Mouse (Mus musculus) embryonic facial prominence, embryonic 14.5 days (tissue): ENCODE data around the gene Mdfic. TPM values are rescaled to one million over a fixed set of nuclear protein-coding genes. Genes with fewer than 3 reads are reported as not detected.
A peak's percentile ranks its signal among the peaks of the same experiment; 100 is the strongest.

Experiments
- ATAC-seq: fragments of 200-750 bp; cut with Nextera tagmentation; 2 replicates; pipeline ENCODE4 v1.8.0; 2017; ENCODE audit warnings: low read depth, moderate number of reproducible peaks, moderate TSS enrichment
- DNase-seq: peaks from one replicate; pipeline ENCODE4 v3.0.0-alpha.2; 2015; ENCODE audit warnings: low spot score
- H3K27ac ChIP-seq: fragments of 300-500 bp; sonication (generic); replicated peaks from 2 replicates; pipeline ENCODE4 v1.5.1; 2014; ENCODE audit warnings: low read depth, mild to moderate bottlenecking, low read length, moderate library complexity
- H3K27me3 ChIP-seq: fragments of 300-500 bp; sonication (generic); replicated peaks from 2 replicates; pipeline ENCODE4 v1.6.1; 2014; ENCODE audit warnings: low read length; ENCODE audit not compliant: control insufficient read depth, insufficient read depth
- H3K36me3 ChIP-seq: fragments of 300-500 bp; sonication (generic); 2 replicates; pipeline ENCODE4 v1.6.1; 2014; ENCODE audit warnings: low read length, mixed read lengths; ENCODE audit not compliant: control insufficient read depth, insufficient read depth
- H3K4me1 ChIP-seq: fragments of 300-500 bp; sonication (generic); 2 replicates; pipeline ENCODE4 v1.6.1; 2014; ENCODE audit warnings: antibody characterized with exemption, low read length; ENCODE audit not compliant: control insufficient read depth, insufficient read depth
- H3K4me2 ChIP-seq: fragments of 300-500 bp; sonication (generic); 2 replicates; pipeline ENCODE4 v1.6.1; 2014; ENCODE audit warnings: low read depth, mild to moderate bottlenecking, low read length, moderate library complexity, mixed read lengths
- H3K4me3 ChIP-seq: fragments of 300-500 bp; sonication (generic); 2 replicates; pipeline ENCODE4 v1.5.1; 2014; ENCODE audit warnings: low read depth, mild to moderate bottlenecking, low read length
- H3K9ac ChIP-seq: fragments of 300-500 bp; sonication (generic); 2 replicates; pipeline ENCODE4 v1.6.1; 2014; ENCODE audit warnings: low read depth, mild to moderate bottlenecking, low read length, moderate library complexity, mixed read lengths
- H3K9me3 ChIP-seq: fragments of 300-500 bp; sonication (generic); 2 replicates; pipeline ENCODE4 v1.6.1; 2016; ENCODE audit warnings: low read length; ENCODE audit not compliant: control insufficient read depth
- WGBS: fragments of 180-500 bp; shearing (Covaris S2); extraction: QIAGEN DNeasy Blood & Tissue Kit; methylation state at CpG from one replicate; pipeline ENCODE4 v1.1.7; 2014; 5-methylcytosine and 5-hydroxymethylcytosine counted together
- polyA plus RNA-seq: library from polyadenylated mRNA; unstranded; fragments of >200 nt; fragmentation: Nextera tagmentation; extraction: Ambion mirVana; gene quantifications from 2 replicates; pipeline ENCODE4 v1.2.1, GENCODE M21; 2014

Gene Mdfic
- polyA plus RNA-seq, 1 experiment from 2014 or later: 11.1 TPM

DNA sequence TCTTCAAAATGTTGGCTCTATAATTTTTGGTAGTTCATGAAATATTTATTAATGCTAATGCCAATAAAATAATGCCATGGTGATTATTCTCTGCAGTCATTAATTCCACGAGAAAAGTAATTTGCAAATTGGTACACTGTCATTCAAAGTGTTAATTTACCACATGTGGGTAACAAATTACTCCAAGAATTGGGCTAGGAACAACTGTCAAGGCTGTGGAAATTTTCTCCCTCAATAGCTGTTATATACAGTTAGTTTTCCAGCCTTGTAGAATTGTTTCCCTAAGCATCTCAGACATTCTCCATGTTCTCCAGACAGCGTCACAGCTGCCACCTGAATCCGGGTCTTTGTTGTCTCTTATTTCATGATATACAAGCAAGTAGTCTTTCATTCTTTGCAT is 117.2 kb downstream of the Mdfic start:
- no peak for DNase-seq

GRCm38 (mm10) chr6:15839831-15840230 is 119.4 kb downstream of the Mdfic start:
- H3K9me3 ChIP-seq: 0 out of 2 replicates have a peak, but pooled peaks cover 6% of the 10 kb centered on the region
- WGBS: 53% methylated on average over 3 of the region's 3 CpGs
- H3K36me3 ChIP-seq: no peaks in the 10 kb centered on the region
- no peaks in the 10 kb centered on the region for H3K4me1 ChIP-seq
- no peak overlapping the region for H3K27ac ChIP-seq
- DNase-seq (peak; percentile 16), ATAC-seq (no peak)
- no peak overlapping the region for H3K4me3 ChIP-seq
- H3K27me3 ChIP-seq: no peaks in the 10 kb centered on the region
- H3K4me2 ChIP-seq: no peak overlapping the region
- H3K9ac ChIP-seq: no peak overlapping the region

More for the DNA sequence above, 117.2 kb downstream of the Mdfic start:
- Histone ChIP-seq H3K9me3 (0 out of 2 replicates have a peak, but pooled peaks cover 6% of the 10 kb centered on the region), H3K27me3 (no peaks in the 10 kb centered on the region), H3K36me3 (no peaks in the 10 kb centered on the region), H3K27ac (no peak overlapping the region), H3K4me1 (no peaks in the 10 kb centered on the region), H3K4me3 (no peak overlapping the region), H3K4me2 (no peak overlapping the region), H3K9ac (no peak overlapping the region)
- no peak for ATAC-seq
- WGBS: 78% methylated on average over 3 of the region's 3 CpGs

- Histone ChIP-seq H3K4me3 (no peak overlapping the region), H3K27ac (no peak overlapping the region), H3K27me3 (no peaks in the 10 kb centered on the region), H3K4me2 (no peak overlapping the region), H3K9me3 (0 out of 2 replicates have a peak, but pooled peaks cover 6% of the 10 kb centered on the region), H3K9ac (no peak overlapping the region), H3K36me3 (no peaks in the 10 kb centered on the region), H3K4me1 (no peaks in the 10 kb centered on the region)
- 78% methylated on average over 2 of the region's 2 CpGs for WGBS
- ATAC-seq (no peak), DNase-seq (no peak)
These were observed 120.0 kb downstream of the Mdfic start for GRCm38 (mm10) chr6:15840429-15840828.

GRCm38 (mm10) chr6:15841476-15842209 is 121.2 kb downstream of the Mdfic start:
- ATAC-seq: no peak
- no peak overlapping the region for H3K4me2 ChIP-seq
- H3K4me1 ChIP-seq: no peaks in the 10 kb centered on the region
- no peak for DNase-seq
- H3K27ac ChIP-seq: no peak overlapping the region
- no peaks in the 10 kb centered on the region for H3K27me3 ChIP-seq
- H3K36me3 ChIP-seq: no peaks in the 10 kb centered on the region
- 0 out of 2 replicates have a peak, but pooled peaks cover 6% of the 10 kb centered on the region for H3K9me3 ChIP-seq
- no peak overlapping the region for H3K4me3 ChIP-seq
- no peak overlapping the region for H3K9ac ChIP-seq
- WGBS: 83% methylated on average over 5 of the region's 5 CpGs

DNA sequence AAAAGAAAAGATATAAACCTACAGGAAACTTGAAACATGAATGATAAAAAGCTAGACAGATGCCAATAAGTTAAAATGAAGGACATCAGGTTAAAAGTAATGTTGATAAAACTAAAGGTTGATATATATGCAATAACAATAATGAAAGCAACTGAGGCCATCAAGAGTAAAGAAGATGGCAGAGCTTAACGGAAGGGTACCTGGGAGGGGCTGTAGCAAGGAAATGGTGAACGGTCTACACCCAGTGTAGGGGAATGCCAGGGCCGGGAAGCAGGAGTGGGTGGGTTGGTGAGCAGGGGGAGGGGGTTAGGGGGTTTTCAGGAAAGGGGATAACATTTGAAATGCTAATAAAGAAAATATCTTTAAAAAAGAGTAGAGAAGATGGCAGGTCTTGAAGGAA is 122.8 kb downstream of the Mdfic start:
- ATAC-seq (no peak), DNase-seq (no peak)
- Histone ChIP-seq H3K27me3 (no peaks in the 10 kb centered on the region), H3K36me3 (no peaks in the 10 kb centered on the region), H3K9me3 (no peaks in the 10 kb centered on the region), H3K27ac (no peak overlapping the region), H3K4me1 (no peaks in the 10 kb centered on the region), H3K9ac (no peak overlapping the region), H3K4me2 (no peak overlapping the region), H3K4me3 (no peak overlapping the region)
- 89% methylated on average over 3 of the region's 3 CpGs for WGBS

GRCm38 (mm10) chr6:15845711-15846342 is 125.4 kb downstream of the Mdfic start:
- Histone ChIP-seq H3K27ac (no peak overlapping the region), H3K27me3 (no peaks in the 10 kb centered on the region), H3K4me3 (no peak overlapping the region), H3K36me3 (no peaks in the 10 kb centered on the region), H3K4me2 (no peak overlapping the region), H3K9me3 (no peaks in the 10 kb centered on the region), H3K9ac (no peak overlapping the region), H3K4me1 (no peaks in the 10 kb centered on the region)
- ATAC-seq (no peak), DNase-seq (no peak)
- 70% methylated on average over 2 of the region's 2 CpGs for WGBS
